Comparison of ENCODE assay signal across 12 mouse cellular contexts in the genomic region with DNA sequence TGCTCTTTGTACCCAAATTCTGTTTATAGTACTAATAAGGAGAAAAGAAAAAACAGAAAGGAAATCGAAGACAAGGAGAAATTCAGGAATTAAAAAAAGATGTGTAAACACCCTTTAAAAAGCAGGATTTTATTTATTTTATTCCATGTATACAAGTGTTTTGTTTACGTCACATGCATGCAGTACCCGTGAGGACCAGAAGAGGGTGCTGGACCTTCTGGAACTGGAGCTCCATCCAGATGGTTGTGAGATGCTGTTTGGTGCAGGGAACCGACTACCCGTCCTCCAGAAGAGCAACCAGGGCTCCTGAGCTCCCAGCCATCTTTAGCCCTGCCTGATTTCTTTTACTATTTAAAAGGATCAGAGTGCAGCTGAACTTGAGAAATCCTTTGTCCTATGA. TPM values are rescaled to one million over a fixed set of nuclear protein-coding genes. Genes with fewer than 3 reads are reported as not detected.
A peak's percentile ranks its signal among the peaks of the same experiment; 100 is the strongest.
DNase-seq lines count a peak whose midpoint lies in the region; ATAC-seq and TF ChIP-seq lines count a peak whose summit lies in the region.
"Had no signal": no experiment of that assay in that cellular context is flagged by ENCODE, and none has a peak within 500 bp of the region (broad histone marks: within the 10 kb centered on the region; RNA-seq: fewer than 3 reads in every experiment).

No protein-coding gene starts in this region.

- no peak overlapping the region for H3K27ac ChIP-seq in kidney, postnatal 0 days
- no peak overlapping the region for H3K27ac ChIP-seq in CH12.LX (ENCODE audit: insufficient read depth, low read depth)
- no peak overlapping the region for H3K27ac ChIP-seq in forebrain, embryonic 13.5 days
- H3K27ac ChIP-seq: liver, embryonic 13.5 days; neural tube, embryonic 12.5 days had no signal

- dilution Hi-C loops in CH12.LX (cut with MboI; ENCODE audit: extremely low pct_ligation_motif_present, extremely low pct_unique_long_range_greater_than_20kb, low sequenced_read_pairs), result no loop called here

- ATAC-seq in kidney, postnatal 0 days (replicated peaks; ENCODE audit: low FRiP score, low read depth), result no peak
- ATAC-seq in Patski, result no peak
- ATAC-seq in forebrain, embryonic 13.5 days, result no peak

- no peak overlapping the region for H3K9ac ChIP-seq in kidney, postnatal 0 days (ENCODE audit: low read depth, low read length)
- no peak overlapping the region for H3K9ac ChIP-seq in CH12.LX (ENCODE audit: insufficient read depth, low read depth)
- H3K9ac ChIP-seq in forebrain, embryonic 13.5 days, result no peak overlapping the region
- H3K9ac ChIP-seq: liver, embryonic 13.5 days; neural tube, embryonic 12.5 days had no signal

- TF ChIP-seq POLR2A in CH12.LX (IDR thresholded peaks at IDR 0.05; ENCODE audit: low read depth, low read length), result no peak

- no peaks in the 10 kb centered on the region for H3K27me3 ChIP-seq in kidney, postnatal 0 days (ENCODE audit: insufficient read depth, low read length)
- H3K27me3 ChIP-seq in CH12.LX (replicated peaks) (no peaks in the 10 kb centered on the region), Patski (peaks cover 27% of the 10 kb centered on the region)
- no peaks in the 10 kb centered on the region for H3K27me3 ChIP-seq in forebrain, embryonic 13.5 days
- H3K27me3 ChIP-seq: liver, embryonic 13.5 days; neural tube, embryonic 12.5 days had no signal

- in situ Hi-C loops in CH12.LX (cut with MboI; ENCODE audit: low pct_ligation_motif_present, low pct_unique_long_range_greater_than_20kb, low sequenced_read_pairs) (no loop called here), Patski (cut with MboI; ENCODE audit: low pct_unique_long_range_greater_than_20kb) (no loop called here)

- no peaks in the 10 kb centered on the region for H3K36me3 ChIP-seq in kidney, postnatal 0 days (ENCODE audit: insufficient read depth, low read length)
- H3K36me3 ChIP-seq in CH12.LX (replicated peaks in 1 of 2; ENCODE audit: control insufficient read depth in 1 of 2, insufficient read depth in 1 of 2, low read length in 1 of 2), result no peaks in the 10 kb centered on the region
- H3K36me3 ChIP-seq in forebrain, embryonic 13.5 days (ENCODE audit: poor library complexity, severe bottlenecking), result no peaks in the 10 kb centered on the region
- H3K36me3 ChIP-seq: liver, embryonic 13.5 days; neural tube, embryonic 12.5 days had no signal

- WGBS in kidney, postnatal 0 days, result 84% methylated on average over 5 of the region's 5 CpGs
- 80% methylated on average over 5 of the region's 5 CpGs for WGBS in forebrain, embryonic 13.5 days

- H3K9me3 ChIP-seq in kidney, postnatal 0 days (replicated peaks; ENCODE audit: low read length), result no peaks in the 10 kb centered on the region
- H3K9me3 ChIP-seq in CH12.LX (replicated peaks; ENCODE audit: low read length), result no peaks in the 10 kb centered on the region
- no peaks in the 10 kb centered on the region for H3K9me3 ChIP-seq in forebrain, embryonic 13.5 days (replicated peaks)
- H3K9me3 ChIP-seq: liver, embryonic 13.5 days; neural tube, embryonic 12.5 days had no signal

- TF ChIP-seq EP300 in CH12.LX (IDR thresholded peaks at IDR 0.05; ENCODE audit: low read length), result no peak

- H3K79me2 ChIP-seq in CH12.LX (replicated peaks; ENCODE audit: control insufficient read depth, extremely low read depth, insufficient read depth, poor library complexity, severe bottlenecking), result no peaks in the 10 kb centered on the region

- CTCF ChIA-PET in Patski (lab: Charles Lee), result no interaction called here

- no peak overlapping the region for H3K4me2 ChIP-seq in kidney, postnatal 0 days (ENCODE audit: low read length)
- no peak overlapping the region for H3K4me2 ChIP-seq in CH12.LX (ENCODE audit: insufficient read depth, low read depth, poor library complexity, severe bottlenecking)
- H3K4me2 ChIP-seq in forebrain, embryonic 13.5 days, result no peak overlapping the region
- H3K4me2 ChIP-seq: liver, embryonic 13.5 days; neural tube, embryonic 12.5 days had no signal

- no peak for DNase-seq in kidney, postnatal 0 days (ENCODE audit: low spot score)
- no peak for DNase-seq in kidney, adult 11 months
- DNase-seq in CH12.LX (ENCODE audit: extremely low read depth) (peak; percentile 17), Patski (ENCODE audit: low read depth, low spot score) (no peak)
- peak; percentile 7 for DNase-seq in mesoderm, embryonic 11.5 days (ENCODE audit: low read depth, low spot score)
- DNase-seq in left cerebral cortex, adult 8-10 months (ENCODE audit: low spot score in 2 of 2), result no peak
- DNase-seq in urinary bladder, adult 18-20 months (ENCODE audit: low spot score in 2 of 2), result no peak
- DNase-seq: adrenal gland, postnatal 14 days; liver, embryonic 13.5 days had no signal

- POLR2A ChIA-PET in Patski (lab: Charles Lee), result no interaction called here

- H3K4me3 ChIP-seq in kidney, postnatal 0 days (replicated peaks; ENCODE audit: low read depth, low read length), result no peak overlapping the region
- H3K4me3 ChIP-seq in CH12.LX (replicated peaks in 1 of 3; ENCODE audit: low read depth in 2 of 3, low read length in 2 of 3, poor library complexity in 1 of 3), result no peak overlapping the region
- no peak overlapping the region for H3K4me3 ChIP-seq in forebrain, embryonic 13.5 days
- H3K4me3 ChIP-seq: liver, embryonic 13.5 days; neural tube, embryonic 12.5 days had no signal

- H3K4me1 ChIP-seq in kidney, postnatal 0 days (replicated peaks; ENCODE audit: insufficient read depth, low read length), result no peaks in the 10 kb centered on the region
- no peaks in the 10 kb centered on the region for H3K4me1 ChIP-seq in CH12.LX (ENCODE audit: control insufficient read depth in 1 of 2, insufficient read depth in 2 of 2)
- H3K4me1 ChIP-seq in forebrain, embryonic 13.5 days, result no peaks in the 10 kb centered on the region
- H3K4me1 ChIP-seq: liver, embryonic 13.5 days; neural tube, embryonic 12.5 days had no signal

- peak; percentile 48 for TF ChIP-seq CTCF in kidney, postnatal 0 days (IDR thresholded peaks at IDR 0.05; ENCODE audit: low read depth)
- peak; percentile 45 to 51 for TF ChIP-seq CTCF in CH12.LX (conservative IDR thresholded peaks at IDR 0.05 in 1 of 2, IDR thresholded peaks at IDR 0.05 in 1 of 2; ENCODE audit: low read depth in 2 of 2, low read length in 2 of 2)
- peak; percentile 61 for TF ChIP-seq CTCF in Patski (IDR thresholded peaks at IDR 0.05)

- peak; percentile 30 for TF ChIP-seq RAD21 in CH12.LX (IDR thresholded peaks at IDR 0.05; ENCODE audit: low read depth, low read length)

TF ChIP-seq in CH12.LX, 34 proteins besides CTCF, POLR2A, EP300 and RAD21:
- no peak for TF ChIP-seq MXI1 (IDR thresholded peaks at IDR 0.05; ENCODE audit: low read depth, low read length)
- TF ChIP-seq SMC3 (IDR thresholded peaks at IDR 0.05; ENCODE audit: low read depth, low read length), result peak; percentile 45
TF ChIP-seq in CH12.LX: peak in this region for 1.

RNA-seq across cellular contexts. Expression of a gene that starts 4.1 kb away (rescaled TPM):
- polyA plus RNA-seq in kidney, postnatal 0 days (2015; fragmentation: Nextera tagmentation; extraction: Ambion mirVana), result 0.31 and 0.41 TPM in 2 replicates
- total RNA-seq in CH12.LX (2012; rRNA removed), result not detected in 2 replicates
- not detected in 2 replicates for total RNA-seq in CH12.LX (2014; rRNA removed)
- not detected in 2 replicates for polyA plus RNA-seq in CH12.LX (2012; ENCODE audit: insufficient read length, low read depth)
- polyA plus RNA-seq in Patski (2021), result not detected
- polyA plus RNA-seq in forebrain, embryonic 13.5 days (2015; fragmentation: Nextera tagmentation; extraction: Ambion mirVana), result not detected in 2 replicates
- total RNA-seq in left cerebral cortex, adult 8-10 months (2022), result not detected
- total RNA-seq: adrenal gland, postnatal 14 days had no signal
- polyA plus RNA-seq: liver, embryonic 13.5 days; neural tube, embryonic 12.5 days had no signal

RNA-seq across cellular contexts. Expression of a gene that starts 6.9 kb away (rescaled TPM):
- polyA plus RNA-seq in kidney, postnatal 0 days (2015; fragmentation: Nextera tagmentation; extraction: Ambion mirVana), result not detected in 2 replicates
- total RNA-seq in CH12.LX (2012; rRNA removed) (not detected in 2 replicates), CH12.LX (2014; rRNA removed) (not detected in 2 replicates)
- polyA plus RNA-seq in CH12.LX (2012; ENCODE audit: insufficient read length, low read depth) (not detected in 2 replicates), Patski (2021) (not detected)
- not detected in 2 replicates for polyA plus RNA-seq in forebrain, embryonic 13.5 days (2015; fragmentation: Nextera tagmentation; extraction: Ambion mirVana)
- not detected for total RNA-seq in left cerebral cortex, adult 8-10 months (2022)
- total RNA-seq: adrenal gland, postnatal 14 days had no signal
- polyA plus RNA-seq: liver, embryonic 13.5 days; neural tube, embryonic 12.5 days; stomach, embryonic 16.5 days had no signal

RNA-seq across cellular contexts. Expression of a gene that starts 17.8 kb away (rescaled TPM):
- not detected in 2 replicates for polyA plus RNA-seq in kidney, postnatal 0 days (2015; fragmentation: Nextera tagmentation; extraction: Ambion mirVana)
- not detected in 2 replicates for total RNA-seq in CH12.LX (2012; rRNA removed)
- not detected in 2 replicates for total RNA-seq in CH12.LX (2014; rRNA removed)
- polyA plus RNA-seq in CH12.LX (2012; ENCODE audit: insufficient read length, low read depth), result not detected in 2 replicates
- polyA plus RNA-seq in Patski (2021), result not detected
- not detected in 2 replicates for polyA plus RNA-seq in forebrain, embryonic 13.5 days (2015; fragmentation: Nextera tagmentation; extraction: Ambion mirVana)
- total RNA-seq in left cerebral cortex, adult 8-10 months (2022), result not detected
- total RNA-seq: adrenal gland, postnatal 14 days had no signal
- polyA plus RNA-seq: liver, embryonic 13.5 days; neural tube, embryonic 12.5 days; stomach, embryonic 16.5 days had no signal

RNA-seq across cellular contexts. Expression of a gene that starts 22.3 kb away (rescaled TPM):
- polyA plus RNA-seq in kidney, postnatal 0 days (2015; fragmentation: Nextera tagmentation; extraction: Ambion mirVana), result not detected in 2 replicates
- total RNA-seq in CH12.LX (2012; rRNA removed), result not detected in 2 replicates
- total RNA-seq in CH12.LX (2014; rRNA removed), result not detected in 2 replicates
- polyA plus RNA-seq in CH12.LX (2012; ENCODE audit: insufficient read length, low read depth), result not detected in 2 replicates
- not detected for polyA plus RNA-seq in Patski (2021)
- polyA plus RNA-seq in forebrain, embryonic 13.5 days (2015; fragmentation: Nextera tagmentation; extraction: Ambion mirVana), result not detected in 2 replicates
- total RNA-seq in left cerebral cortex, adult 8-10 months (2022), result not detected
- total RNA-seq: adrenal gland, postnatal 14 days had no signal
- polyA plus RNA-seq: liver, embryonic 13.5 days; neural tube, embryonic 12.5 days; stomach, embryonic 16.5 days had no signal

RNA-seq across cellular contexts. Expression of a gene that starts 28.0 kb away (rescaled TPM):
- polyA plus RNA-seq in kidney, postnatal 0 days (2015; fragmentation: Nextera tagmentation; extraction: Ambion mirVana), result 0.23 and 0.30 TPM in 2 replicates
- total RNA-seq in CH12.LX (2012; rRNA removed) (not detected in 2 replicates), CH12.LX (2014; rRNA removed) (not detected in 2 replicates)
- polyA plus RNA-seq in CH12.LX (2012; ENCODE audit: insufficient read length, low read depth) (not detected in 2 replicates), Patski (2021) (not detected)
- not detected in 2 replicates for polyA plus RNA-seq in forebrain, embryonic 13.5 days (2015; fragmentation: Nextera tagmentation; extraction: Ambion mirVana)
- not detected for total RNA-seq in left cerebral cortex, adult 8-10 months (2022)
- total RNA-seq: adrenal gland, postnatal 14 days had no signal
- polyA plus RNA-seq: liver, embryonic 13.5 days; neural tube, embryonic 12.5 days; stomach, embryonic 16.5 days had no signal

Comparison
In these comparisons a context has a peak if more than half of its experiments do, and no peak if none do; other contexts are left out.
1. DNase-seq: peak in CH12.LX (single experiment) and mesoderm, embryonic 11.5 days (single experiment); none in kidney, postnatal 0 days (single experiment), kidney, adult 11 months (single experiment), Patski (single experiment), left cerebral cortex, adult 8-10 months (0 of 2) and urinary bladder, adult 18-20 months (0 of 2).
2. Peak in every context shown above with its lines, with median percentiles within 50 percentile points of each other: CTCF ChIP-seq.